Mouse (Mus musculus) gastrocnemius, postnatal 36 days (tissue): ENCODE results near the gene Gbp7. TPM values are rescaled to one million over a fixed set of nuclear protein-coding genes. Genes with fewer than 3 reads are reported as not detected.
A peak's percentile ranks its signal among the peaks of the same experiment; 100 is the strongest.
"Not testable (repeated sequence)": the region's sequence is repeated elsewhere in the genome, so short reads cannot be mapped to it uniquely, and the experiment has no call there.

Experiments
- DNase-seq, 2 experiments: peaks; one replicate each; pipeline ENCODE4 v3.0.0; 2022
- intact Hi-C: fragments of 180-260 bp; cut with DNase I; formaldehyde crosslinking; loops from one replicate; pipeline ENCODE4 v1.15.1; 2025
- total RNA-seq, 2 experiments: library from RNA; stranded (reverse); gene quantifications; 2 replicates each; pipeline ENCODE4 v1.2.3; 2021

Gbp7 gene
- total RNA-seq, 2 experiments from 2014 or later: 9.4 to 19.1 TPM

DNA sequence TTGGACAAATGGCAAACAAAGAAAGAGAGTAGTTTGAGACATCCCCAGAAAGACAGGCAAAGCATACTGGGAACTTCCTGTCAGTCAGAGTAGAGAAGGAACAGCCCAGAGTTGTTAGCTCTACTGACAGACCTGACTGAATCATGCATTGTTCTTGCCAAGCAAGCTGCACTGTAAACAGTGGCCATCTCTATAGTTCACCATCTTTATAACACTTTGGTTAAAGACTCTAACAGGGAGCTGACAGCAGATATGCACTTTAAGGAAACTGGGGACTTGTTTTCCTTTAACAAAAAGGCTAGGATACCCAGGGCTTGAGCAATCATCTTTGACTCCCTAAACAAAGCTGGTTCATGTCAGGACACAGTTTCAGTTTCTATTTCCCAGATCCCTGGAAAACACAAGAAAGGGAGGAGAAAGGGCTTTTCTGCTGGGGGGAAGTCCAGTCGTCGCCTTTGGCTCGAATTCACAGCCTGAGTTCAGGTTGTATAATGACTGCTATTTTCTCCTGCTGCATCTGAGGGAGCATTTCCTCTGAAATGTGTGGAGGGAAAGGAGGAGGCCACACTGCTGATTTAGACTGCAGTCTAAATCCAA is 29.6 kb downstream of the Gbp7 start, which contains the start of gene Gbp3:
Gene Gbp3 (plus strand): TSS at position 395 of the 597 bp plus-strand sequence.
- intact Hi-C loops: loop anchor here (10.0 kb wide), 1 partner anchor 275 kb away; no protein-coding TSS in a partner anchor
- no peak for DNase-seq

DNA sequence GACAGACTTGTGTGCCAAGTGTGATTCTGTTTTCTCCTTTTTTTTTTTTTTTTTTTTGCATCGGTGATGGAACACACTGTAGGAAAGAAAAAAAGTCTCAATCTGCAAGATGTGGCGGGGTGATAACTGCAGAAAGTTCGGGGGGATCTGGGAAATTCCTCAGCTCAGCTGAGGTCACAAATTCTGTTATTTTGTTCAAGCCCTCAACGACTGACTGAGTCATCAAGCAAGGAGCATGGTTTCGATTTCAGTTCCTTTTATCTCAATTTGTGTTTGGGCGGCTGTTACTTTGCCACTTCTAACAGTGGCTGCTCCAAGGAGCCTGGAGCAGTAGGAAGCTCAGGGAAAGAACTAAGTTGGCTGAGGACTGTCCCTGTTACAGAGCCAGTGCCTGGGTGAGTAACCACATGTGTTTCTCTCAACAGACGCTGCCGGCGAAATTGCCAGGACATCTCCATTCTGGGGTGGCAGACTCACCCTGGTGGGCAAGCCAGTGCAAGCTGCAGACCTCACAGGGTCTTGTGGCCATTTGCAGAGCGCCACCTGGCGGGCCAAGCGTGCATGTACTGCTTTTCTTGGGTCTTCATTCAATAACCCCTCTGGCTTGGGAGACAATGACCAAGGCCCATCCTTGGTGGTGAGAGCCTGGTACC is 30.3 kb downstream of the Gbp7 start:
- peak; percentile 80 to 83 for DNase-seq
- intact Hi-C loops: loop anchor here (10.0 kb wide), 1 partner anchor 276 kb away; no protein-coding TSS in a partner anchor

DNA sequence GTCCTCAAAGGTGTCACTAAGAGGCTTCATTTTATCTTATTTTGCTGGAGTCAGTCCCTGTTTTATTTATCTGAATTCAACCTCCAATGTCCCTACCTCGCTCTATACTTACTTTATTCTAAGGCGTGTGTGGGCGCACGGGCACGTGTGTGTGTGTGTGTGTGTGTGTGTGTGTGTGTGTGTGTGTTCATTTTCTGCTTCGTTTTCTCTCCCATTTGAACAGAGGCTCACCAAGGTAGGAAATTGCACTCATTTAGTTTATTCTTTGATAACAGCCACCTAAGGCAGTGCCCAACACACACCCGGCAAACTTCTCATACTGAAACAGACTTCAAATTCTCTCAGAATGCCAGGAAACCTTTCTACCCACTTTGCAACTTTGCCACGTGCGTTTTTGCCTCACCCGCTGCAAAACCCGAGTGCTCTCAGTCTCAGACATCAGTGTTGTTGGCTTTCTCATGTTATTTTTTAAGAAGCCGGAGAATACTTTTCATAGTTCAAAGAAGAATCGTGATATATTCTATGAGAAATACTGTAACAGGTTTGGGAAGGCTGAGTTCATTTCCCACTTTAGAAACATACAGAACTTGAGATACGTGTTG is 31.0 kb downstream of the Gbp7 start:
- DNase-seq: no peak
- intact Hi-C loops: loop anchor here (1.0 to 10.0 kb wide), 2 partner anchors 71 to 276 kb away; no protein-coding TSS in a partner anchor

DNA sequence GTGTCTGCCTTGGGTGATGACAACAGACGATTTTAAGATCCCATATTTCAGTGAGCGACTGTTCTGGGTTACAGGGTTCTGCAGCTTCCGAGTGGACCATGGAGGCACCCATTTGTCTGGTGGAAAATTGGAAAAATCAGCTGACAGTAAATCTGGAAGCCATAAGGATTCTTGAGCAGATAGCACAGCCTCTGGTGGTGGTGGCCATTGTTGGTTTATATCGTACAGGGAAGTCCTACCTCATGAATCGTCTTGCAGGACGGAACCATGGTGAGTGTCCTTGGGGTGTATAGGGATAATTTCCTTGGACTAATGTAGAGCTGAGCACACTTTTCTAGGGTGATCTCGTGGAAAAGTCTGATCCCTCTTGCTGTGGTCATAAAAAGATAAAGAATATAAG is 31.5 kb downstream of the Gbp7 start:
- DNase-seq: no peak
- intact Hi-C loops: loop anchor here (1.0 to 10.0 kb wide), 2 partner anchors 71 to 277 kb away; no protein-coding TSS in a partner anchor

DNA sequence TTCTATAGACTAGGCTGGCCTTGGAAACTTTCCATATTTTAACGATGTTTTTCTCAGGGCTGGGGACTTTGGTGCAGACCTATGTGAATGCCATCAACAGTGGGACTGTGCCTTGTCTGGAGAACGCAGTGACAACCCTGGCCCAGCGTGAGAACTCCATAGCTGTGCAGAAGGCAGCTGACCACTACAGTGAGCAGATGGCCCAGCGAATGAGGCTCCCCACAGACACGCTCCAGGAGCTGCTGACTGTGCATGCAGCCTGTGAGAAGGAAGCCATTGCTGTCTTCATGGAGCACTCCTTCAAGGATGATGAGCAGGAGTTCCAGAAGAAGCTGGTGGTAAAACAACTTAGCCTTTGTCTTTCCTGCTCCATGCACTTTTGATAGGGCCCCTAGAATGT is 37.3 kb downstream of the Gbp7 start:
- intact Hi-C loops: loop anchor here (10.0 kb wide), 1 partner anchor 283 kb away; no protein-coding TSS in a partner anchor

DNA sequence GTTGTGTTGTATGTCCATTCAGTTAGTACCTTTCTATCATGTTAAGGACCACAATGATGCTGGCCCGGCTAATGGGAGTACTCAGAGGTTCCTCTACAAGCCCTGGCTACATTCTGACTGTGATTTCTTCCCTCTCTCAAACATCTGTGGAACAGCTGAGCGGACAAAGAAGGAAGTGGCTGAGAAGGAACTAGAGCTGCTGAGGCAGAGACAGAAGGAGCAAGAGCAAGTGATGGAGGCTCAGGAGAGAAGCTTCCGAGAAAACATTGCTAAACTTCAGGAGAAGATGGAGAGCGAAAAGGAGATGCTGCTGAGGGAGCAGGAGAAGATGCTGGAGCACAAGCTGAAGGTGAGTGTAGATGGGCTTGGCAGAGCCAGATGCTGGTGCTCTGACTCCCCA is 40.6 kb downstream of the Gbp7 start:
- no peak for DNase-seq

More for the DNA sequence above, 37.3 kb downstream of the Gbp7 start:
- not testable (repeated sequence) for DNase-seq

DNA sequence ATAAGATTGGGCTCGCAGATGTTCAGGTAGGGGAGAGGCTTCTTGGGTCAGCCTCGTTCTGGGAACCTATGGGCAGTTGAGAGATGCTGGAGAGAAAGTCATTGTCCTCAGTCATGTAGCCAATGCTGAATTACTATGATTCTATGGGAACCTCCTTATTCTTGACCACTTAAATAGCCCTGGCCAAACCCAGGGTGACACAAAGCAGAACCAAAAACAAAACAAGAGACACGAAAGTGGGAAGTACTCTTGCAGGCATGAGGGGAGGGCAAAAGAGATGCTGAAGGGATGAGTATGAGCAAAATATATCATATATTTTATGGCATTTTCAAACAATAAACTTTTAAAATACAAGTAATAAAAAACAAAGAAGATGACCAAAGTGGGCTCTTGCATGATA is 47.0 kb downstream of the Gbp7 start:
- intact Hi-C loops: no loop called here
- no peak for DNase-seq

More for the DNA sequence above, 40.6 kb downstream of the Gbp7 start:
- intact Hi-C loops: no loop called here

DNA sequence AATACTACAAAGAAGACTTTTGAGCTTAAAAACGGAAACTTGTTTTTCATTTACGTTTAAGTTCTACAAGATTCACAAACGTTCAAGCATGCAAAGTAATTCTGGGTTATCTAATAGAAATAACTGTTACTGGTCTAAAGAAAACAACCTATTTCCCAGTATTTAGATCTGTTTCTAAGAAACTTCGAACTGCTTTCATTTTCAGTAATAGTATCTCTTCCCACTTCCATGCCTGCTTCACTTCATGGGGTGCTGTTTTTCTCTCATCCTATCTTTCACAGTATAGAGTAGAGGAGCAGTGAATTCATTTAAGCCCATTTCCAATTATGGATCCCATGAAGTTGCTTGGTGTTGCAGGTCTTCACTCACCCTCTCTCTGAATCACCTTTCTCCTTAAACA is 48.2 kb downstream of the Gbp7 start:
- DNase-seq: no peak
- intact Hi-C loops: no loop called here

DNA sequence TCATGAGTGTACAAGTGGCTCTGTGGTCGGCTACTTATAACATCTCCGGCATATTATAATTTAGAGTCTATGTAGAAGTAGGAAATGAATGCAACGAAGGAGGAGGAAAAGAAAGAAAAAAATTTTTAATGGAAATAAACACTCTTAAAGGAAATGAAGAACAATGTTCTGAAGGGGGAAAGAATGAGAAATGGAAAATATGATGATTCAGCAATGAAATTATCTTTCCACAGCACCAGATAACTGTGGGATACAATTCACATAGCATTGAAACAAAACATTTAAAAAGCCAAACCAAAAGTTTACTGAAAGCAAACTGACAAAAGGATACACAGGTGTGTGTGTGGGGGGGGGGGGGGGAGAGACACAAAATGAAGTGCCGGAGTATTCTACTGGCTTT is 52.9 kb downstream of the Gbp7 start:
- DNase-seq: no peak
- intact Hi-C loops: no loop called here

DNA sequence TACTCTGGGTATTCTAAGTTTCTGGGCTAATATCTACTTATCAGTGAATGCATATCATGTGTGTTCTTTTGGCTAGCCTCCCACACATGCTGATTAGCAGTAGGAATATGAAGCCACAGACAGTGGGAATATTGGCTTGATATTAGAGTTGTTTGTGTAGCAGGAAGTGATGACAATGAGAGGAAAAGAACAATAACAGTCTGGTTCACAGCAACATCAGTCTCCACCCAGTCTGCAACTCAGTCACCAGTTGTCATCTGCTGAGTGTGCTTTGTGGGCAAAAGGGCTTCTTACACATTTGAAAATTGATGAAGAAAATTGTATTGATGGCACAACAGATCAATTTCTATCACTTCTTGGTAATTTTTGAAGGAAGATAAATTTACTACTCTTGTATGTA is 57.2 kb downstream of the Gbp7 start:
- intact Hi-C loops: no loop called here
- no peak for DNase-seq

DNA sequence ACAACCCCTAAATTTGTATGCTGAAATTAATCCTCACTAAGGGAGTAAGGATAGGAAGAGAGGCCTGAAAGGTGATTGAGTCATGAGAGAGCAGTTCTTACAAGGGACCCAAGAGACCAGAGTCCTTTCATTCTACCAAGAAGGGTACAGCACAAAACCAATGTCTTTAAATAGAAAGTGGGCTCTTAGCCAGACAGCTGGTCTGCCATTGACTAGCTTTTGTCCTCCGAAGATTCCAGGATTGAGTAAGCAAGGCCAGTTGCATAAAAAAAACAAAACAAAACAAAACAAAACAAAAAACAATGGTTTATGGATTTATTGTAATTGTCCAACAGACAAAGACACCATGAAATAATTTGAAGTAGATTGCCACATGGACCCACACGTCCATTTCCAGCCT is 58.7 kb downstream of the Gbp7 start:
- DNase-seq: no peak
- intact Hi-C loops: no loop called here

DNA sequence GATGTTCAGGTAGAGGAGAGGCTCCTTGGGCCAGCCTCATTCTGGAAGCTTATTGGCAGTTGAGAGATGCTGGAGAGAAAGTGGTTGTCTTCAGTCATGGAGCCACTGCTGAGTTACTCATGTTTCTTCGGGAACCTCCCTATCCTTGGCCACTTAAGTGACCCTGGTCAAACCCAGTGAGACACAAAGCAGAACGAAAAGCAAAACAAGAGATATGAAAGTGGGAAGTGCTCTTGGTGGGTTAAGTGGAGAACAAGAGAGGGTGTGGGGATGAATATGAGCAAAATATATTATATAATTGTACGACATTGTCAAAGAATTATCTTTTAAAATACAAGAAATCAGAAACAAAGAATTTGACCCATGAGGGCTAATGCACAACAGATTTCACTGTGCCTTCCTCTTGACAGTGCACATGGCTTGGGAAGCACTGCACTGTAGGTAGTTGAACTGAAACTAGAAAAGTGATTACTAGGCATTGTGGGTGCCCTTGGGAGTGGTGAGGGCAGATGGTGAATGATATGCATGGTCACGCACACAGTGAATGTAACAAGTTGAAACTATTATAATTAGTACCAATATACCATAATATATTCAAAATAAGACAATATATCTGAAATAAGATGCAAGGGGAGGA is 60.4 kb downstream of the Gbp7 start:
- intact Hi-C loops: no loop called here
- no peak for DNase-seq

DNA sequence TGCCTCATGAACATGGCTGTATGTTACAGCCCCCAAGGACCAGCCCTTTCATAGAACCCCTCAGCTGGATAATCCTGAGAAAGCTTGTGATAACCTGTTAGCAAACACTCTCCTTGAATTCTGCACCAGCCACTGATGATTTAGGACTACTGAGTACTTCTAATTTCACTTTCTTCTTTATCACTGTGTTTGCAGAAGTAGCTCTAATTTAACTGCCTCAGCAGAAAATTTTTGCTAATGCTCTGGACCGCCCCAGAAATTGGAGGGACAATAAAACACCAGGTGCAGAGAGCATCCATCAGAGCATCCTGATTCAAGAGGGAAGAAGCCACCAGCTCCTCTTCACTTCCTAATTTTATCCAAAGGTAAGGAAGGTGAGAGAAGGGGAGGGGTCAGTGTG is 64.4 kb downstream of the Gbp7 start, which contains the start of gene Gbp2b:
Gene Gbp2b (plus strand): TSS at position 301 of the 400 bp plus-strand sequence.
- DNase-seq: no peak
- intact Hi-C loops: no loop called here

DNA sequence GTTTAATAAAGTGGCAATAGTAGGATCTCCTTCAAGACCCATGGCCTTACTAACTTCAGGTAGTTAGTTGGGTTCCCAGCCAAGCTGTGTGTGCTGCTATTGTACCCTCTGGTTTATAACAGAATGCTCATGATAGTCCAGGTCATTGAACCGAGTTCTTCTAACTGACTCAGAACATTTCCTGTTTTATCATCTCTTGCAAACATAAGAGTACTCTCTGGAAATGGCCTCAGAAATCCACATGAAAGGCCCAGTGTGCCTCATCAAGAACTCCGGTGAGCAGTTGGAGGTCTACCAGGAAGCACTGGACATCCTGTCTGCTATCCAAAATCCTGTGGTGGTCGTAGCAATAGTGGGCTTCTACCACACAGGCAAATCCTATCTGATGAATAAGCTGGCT is 67.8 kb downstream of the Gbp7 start:
- DNase-seq: no peak
- intact Hi-C loops: no loop called here

Other genes starting within 250 kb of the Gbp7 start
- 100 to 1,000 TPM; 512 to 573 TPM for gene Pdlim5, start 134.6 kb upstream of the Gbp7 start, total RNA-seq
- gene Gbp5, start 36.4 kb upstream of the Gbp7 start, total RNA-seq: 1 to 10 TPM; 1.9 to 3.6 TPM
- gene Gbp3, start 29.7 kb downstream of the Gbp7 start, total RNA-seq: 1 to 10 TPM; 3.9 to 5.6 TPM
- gene Gbp2b, start 64.5 kb downstream of the Gbp7 start, total RNA-seq: under 1 TPM in 1 of 2 experiments, not detected in 1; 0.12 TPM
- 1 to 10 TPM; 2.9 to 3.4 TPM for gene Gbp2, start 90.3 kb downstream of the Gbp7 start, total RNA-seq
- 10 to 100 TPM in 1 of 2 experiments, 1 to 10 TPM in 1; 5.5 to 10.8 TPM for gene Kyat3, start 170.7 kb downstream of the Gbp7 start, total RNA-seq
- gene Gtf2b, start 234.7 kb downstream of the Gbp7 start, total RNA-seq: 10 to 100 TPM; 11.0 to 12.3 TPM